Mouse (Mus musculus) urinary bladder, postnatal 25 days (tissue): ENCODE data around the gene Sec16a.

Source experiments
- DNase-seq: peaks from one replicate; pipeline ENCODE4 v3.0.0; 2022; ENCODE audit warnings: low spot score

Gene Sec16a

DNA sequence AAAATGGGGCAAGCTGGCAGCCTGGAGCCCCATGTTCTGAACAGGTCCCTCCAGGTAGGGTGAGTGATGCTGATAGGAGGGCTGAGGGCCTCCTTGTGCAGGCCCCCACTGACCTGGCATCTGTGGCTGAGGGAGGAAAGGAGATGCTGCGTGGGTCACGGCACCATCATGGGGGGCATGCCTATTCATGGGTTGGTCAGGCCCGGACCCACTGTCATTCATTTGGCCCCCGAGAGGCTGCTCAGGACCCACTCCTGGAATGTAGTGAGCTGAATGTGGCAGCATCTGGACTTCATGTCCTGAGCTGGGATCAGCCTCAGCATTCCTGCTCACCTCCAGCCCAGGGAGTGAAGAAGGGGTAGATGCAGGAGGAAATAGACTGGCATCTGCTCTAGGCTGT is 3.8 kb downstream of the Sec16a start:
- no peak for DNase-seq

DNA sequence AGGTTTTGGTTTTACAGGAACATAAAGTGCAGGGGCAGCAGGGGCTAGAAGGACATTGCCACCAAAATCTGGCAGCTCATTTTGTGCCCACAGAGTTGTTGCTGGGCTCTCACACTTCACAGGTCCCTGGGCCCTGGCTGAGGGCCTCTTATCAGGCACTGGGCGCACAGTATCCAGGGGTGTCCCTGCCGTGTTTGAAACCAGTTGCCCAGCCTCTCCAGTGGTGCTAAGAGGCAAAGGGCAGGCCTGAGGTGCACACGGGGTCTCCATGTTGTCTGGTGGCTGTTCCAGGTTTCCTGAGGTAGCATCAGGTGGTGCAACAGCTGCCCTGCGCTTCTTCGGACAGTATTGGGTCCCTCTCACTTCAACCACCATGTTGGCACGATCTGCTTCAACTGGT is 5.3 kb downstream of the Sec16a start:
- DNase-seq: no peak

- DNase-seq: no peak
These were observed 6.6 kb downstream of the Sec16a start for GRCm38 (mm10) chr2:26438373-26438772.

DNA sequence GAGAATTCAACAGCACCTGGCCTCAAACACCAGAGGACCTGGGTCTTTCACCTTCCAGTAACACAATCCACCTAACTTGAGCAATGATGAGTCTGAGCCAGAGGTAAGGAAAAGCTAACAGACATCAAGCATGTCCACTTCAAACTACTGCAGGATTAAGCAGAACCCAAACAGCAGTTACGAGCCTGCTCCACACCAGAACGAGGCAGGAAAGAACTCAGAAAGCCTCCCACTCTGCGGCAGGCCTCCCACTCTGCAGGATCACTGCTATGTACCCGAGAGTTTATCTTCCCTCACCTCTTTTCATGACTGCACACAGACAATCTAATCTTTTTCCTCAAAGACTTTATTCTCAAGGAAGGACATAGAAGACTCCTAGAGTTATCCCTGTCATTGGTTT is 7.8 kb downstream of the Sec16a start:
- no peak for DNase-seq

DNA sequence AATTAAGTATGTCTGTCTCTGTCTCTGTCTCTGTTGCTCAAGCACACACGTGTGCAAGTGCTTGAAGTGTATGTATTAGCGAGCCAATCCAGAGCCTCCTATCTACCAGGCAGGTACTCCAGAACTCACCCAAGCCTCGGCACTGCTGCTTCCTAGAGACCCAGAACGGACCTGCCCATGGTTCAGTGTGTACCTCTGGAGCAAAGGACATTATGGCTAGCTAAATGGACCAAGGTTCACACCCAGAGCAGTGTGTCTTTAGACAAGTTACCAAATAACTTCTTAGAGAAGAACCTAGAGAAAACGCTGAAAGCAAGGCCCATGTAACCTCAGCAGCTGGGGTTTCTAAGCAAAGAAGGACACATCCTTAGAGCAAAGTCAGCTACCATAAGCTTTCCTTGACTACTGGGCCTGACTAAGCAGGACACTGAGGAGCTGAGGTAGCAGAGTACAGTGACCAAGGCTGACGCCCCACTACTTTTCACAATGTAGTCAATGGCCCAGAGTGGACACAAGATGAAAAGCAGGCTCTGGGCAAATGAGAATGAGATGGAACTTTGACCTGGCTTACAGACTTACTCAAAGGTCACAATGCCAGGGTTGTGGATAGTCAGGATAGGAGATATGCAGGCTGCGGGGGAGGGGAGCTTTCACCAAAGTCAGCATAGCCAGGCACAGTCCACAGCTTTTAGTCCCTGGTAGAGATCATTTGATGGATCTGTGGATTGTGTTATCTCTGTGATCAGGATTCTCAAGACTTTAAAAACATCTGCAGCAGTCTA is 10.0 kb downstream of the Sec16a start:
- DNase-seq: no peak

DNA sequence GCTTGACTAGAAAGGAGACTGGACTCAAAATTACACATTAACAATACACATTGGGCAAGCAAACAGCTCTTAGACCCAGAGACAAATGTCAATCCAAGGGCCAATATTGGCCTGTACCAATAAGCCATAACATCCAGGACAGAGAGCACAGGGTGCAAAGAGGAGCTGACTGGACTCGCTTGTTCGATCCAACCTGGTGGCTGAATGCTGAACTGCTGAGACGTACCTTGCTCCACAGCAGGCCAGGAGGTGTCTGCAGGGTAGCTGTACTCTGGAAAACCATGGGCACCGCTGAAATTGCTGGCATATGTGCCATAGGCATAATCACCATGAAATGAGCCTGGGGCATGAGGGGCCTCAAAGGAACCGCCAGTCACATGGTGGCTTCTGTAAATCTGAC is 15.2 kb downstream of the Sec16a start:
- DNase-seq: no peak

DNA sequence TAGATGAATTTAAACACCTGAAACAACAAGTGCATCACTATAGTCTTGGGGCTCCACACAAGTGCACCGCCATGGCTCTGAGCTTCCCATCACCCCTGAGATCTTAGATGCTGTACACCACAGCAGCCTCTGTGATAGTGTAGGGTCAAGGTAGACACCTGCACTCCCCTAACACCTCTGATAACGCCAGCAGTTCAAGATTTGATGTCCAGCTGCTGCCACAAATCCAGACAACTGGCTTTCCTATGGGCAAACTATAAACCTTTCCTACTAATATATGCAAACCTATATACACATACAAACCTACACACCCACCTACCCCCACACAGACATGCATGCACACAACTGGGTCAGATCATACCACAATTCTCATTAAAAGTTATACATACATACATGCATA is 20.5 kb downstream of the Sec16a start:
- no peak for DNase-seq

DNA sequence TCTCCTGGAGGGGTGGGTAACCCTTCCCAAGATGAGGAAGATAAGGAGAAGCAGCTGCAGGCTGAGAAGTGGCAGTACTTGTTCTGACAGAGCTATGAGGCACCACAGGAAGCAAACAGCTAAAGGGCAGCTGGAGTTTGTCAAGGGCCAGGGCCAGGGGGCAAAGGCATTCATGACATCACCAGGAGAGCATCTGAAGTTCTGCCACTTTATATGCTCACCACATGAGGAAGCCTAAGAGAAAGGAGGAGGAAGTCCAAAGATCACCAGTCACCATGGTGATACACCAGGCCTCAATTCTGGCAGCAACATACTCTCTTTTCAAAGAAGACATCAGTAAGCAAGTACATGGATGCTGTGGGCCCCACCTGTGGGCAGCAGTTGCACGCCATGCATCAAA is 21.9 kb downstream of the Sec16a start:
- DNase-seq: no peak

- no peak for DNase-seq
These were observed 23.0 kb downstream of the Sec16a start for GRCm38 (mm10) chr2:26421969-26422368.

- DNase-seq: no peak
These were observed 26.9 kb downstream of the Sec16a start for GRCm38 (mm10) chr2:26418120-26418519.

GRCm38 (mm10) chr2:26417066-26417465 is 27.9 kb downstream of the Sec16a start:
- DNase-seq: no peak

GRCm38 (mm10) chr2:26410931-26411411 is 34.0 kb downstream of the Sec16a start:
- DNase-seq: no peak

- DNase-seq: no peak
These were observed 34.9 kb downstream of the Sec16a start for GRCm38 (mm10) chr2:26410091-26410490.

DNA sequence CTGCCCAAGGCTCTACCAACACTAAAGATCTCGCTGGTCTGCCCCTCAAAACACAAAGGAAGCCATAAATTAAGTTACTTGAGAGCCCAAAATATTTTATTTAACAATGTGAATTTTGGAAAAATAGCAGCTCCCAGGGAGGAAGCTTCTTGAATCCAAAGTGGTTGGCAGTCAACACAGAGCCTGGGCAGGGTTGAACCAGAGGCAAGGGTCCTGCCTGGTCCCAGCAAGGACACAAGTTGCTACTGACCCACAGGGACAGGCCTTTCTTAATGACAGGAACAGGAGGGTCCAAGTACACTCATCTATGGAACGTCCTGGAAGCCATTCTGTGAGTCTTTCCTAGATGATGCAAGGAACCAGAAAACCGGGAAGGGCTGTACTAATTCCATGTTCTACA is 35.7 kb downstream of the Sec16a start:
- DNase-seq: no peak

DNA sequence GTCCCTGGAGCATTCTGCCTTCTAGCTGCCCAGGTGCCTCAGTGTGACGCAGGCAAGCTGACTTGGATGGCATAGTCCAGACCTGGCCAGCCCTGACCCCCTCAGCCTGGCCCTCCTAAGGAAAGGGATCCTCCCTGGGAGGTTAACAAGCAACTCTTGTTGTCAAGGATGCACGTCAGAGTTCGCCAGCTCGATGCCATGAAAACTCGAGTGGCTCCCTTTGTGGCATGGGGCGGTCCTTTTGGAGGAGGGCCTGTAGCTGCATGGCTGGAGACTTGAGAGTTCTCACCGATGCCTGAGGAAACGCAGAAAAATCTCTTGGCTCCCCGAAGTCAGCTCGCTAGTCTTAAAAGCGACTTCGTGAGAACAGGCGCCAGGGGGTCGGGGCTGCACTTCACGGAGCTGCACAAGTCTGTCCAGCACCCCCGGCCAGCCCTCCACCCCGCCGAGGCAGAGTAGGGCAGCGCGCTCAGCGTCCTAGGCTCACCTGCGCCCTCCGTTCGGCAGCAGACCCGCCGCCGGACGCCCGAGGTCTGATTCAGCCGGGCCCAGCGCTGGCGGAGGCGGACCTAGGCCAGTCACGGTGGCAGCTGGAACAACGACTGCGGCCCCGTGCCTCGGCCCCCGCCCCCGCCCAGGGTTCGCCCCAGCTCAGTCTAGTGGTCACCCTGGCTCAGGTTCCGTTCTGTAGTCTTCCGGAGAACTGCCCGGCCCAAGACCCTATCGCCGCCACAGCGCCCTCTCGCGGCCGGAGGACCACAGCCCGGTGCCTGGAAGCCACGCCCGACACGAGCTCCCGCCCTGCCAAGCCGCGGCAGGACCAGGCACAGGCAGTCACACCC is 36.3 kb downstream of the Sec16a start, which contains the start of gene Inpp5e:
TSS of gene Inpp5e (minus strand) at position 689 of the 842 bp plus-strand sequence.
- DNase-seq: peak; percentile 100

DNA sequence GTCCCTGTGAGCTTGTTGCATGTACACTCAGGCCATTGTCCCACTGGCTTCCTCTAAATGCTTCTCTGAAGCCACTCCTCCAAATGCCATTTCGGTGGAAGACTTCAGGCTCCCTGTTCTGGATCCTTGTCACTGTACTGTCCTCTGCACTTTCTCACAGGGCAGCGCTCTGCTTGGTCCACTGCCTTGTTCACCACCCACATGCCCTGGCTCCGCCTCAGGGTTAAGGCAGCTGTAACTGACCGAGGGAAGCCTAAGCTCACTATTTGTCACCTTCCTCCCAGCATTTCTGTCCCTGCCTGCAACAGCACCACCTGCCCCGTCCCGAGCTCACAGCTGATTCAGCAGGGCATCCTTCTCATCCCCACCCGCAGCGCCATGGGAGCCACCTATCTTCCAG is 41.7 kb downstream of the Sec16a start:
- DNase-seq: no peak

DNA sequence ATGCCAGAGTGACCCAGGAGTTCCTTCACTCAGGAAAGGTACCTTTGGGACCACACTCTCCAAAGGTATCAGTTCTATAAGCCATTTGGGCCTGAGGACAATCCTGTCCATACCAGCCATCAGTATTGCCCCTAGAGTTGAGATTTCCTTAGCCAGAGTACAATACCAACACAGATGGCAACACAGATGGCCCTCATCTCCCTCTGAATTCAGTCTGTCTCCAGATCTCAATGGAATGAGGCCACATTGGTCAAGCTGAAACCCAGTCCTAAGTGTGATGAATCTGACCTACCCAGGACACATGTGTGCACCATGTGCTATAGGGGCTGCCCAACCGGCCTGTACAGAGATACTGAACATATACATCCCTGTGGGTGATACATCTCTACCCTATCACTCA is 42.8 kb downstream of the Sec16a start:
- no peak for DNase-seq

GRCm38 (mm10) chr2:26401023-26401422 is 44.0 kb downstream of the Sec16a start:
- no peak for DNase-seq

- DNase-seq: no peak
These were observed 44.7 kb downstream of the Sec16a start for GRCm38 (mm10) chr2:26400296-26400695.

DNA sequence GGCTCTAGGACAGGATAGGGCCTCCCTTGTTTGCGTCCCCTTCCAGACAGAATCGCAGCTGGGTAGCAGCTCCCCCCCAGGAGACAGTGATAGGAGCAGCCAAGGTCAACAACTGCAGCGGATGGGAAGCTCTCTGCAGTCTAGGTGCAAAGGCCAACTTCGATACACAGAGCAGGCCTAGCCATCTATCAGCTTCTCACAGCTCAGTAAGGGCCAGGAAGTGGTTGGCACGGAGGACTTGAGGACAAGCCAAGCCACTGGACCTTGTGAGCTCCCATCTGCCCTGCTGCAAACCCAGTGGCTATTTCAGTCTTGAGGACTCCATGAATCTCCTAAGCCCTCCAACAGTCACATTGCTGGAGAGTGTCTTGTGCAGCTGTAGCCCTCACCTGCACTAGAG is 45.4 kb downstream of the Sec16a start:
- no peak for DNase-seq

DNA sequence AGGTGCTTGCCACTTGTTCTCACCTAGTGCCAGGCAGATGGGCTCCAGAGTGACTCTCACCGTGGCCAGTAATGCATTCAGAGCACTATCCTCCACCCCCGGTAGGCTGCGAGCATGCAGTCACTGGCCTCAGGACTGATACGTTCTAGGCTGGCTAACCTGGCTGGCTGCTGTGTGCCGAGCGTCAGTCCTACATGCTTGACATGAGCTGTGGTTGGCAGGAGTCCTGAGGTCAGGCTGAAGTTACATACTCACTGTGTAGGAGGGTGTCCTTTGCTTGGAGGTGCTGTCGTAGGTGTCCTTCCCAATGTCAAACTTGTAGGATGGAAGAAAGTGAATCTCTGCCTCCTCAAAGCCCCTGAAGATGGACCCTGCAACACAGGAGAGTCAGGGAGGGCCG is 46.0 kb downstream of the Sec16a start:
- no peak for DNase-seq

DNA sequence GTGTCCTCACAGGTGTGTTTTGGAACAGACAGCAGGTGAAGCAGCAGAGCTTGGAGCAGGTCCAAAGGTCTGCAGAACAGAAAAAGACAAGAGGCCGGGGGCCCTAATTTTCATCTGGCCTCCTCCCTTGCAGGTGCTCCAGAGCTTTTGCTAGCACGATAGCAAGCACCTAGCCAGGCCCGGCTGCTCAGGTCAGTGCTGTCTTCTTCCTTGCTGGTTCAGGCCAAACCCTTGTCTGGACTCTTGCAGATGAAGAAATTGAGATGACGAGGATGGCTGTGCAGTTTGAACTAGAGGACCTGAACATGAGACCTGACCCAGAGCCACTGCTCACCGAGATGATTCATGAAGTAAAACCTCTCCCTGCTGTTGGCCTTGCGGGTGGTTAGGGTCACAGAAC is 53.4 kb downstream of the Sec16a start:
- DNase-seq: no peak

DNA sequence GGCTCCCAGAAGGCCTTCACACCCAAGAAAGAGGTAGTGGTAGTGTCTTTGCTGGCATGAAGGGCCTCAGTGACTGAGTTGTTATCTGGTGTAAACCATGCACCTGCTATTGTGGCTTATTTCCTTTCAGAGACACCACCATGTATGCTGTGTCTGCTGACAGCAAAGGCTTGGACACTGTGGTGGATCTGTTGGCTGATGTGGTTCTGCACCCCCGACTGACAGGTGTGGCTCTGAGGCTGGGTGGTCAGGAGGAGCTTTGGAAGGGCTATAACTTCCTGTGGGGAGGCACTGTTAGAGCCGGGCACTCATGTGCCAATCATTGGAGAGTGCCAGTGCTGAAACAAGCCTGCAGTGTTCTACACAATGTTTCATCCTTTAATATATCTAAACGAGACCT is 54.1 kb downstream of the Sec16a start:
- DNase-seq: no peak
